Mouse (Mus musculus) bone marrow, adult 2 months (tissue): ENCODE data around the gene 2210418O10Rik.
"Not testable (repeated sequence)": the region's sequence is repeated elsewhere in the genome, so short reads cannot be mapped to it uniquely, and the experiment has no call there.

Source experiments
- CTCF ChIP-seq: fragments of 200-500 bp; IDR thresholded peaks from 2 replicates; pipeline ENCODE4 v1.5.1; 2011; ENCODE audit warnings: low read length, control low read depth; ENCODE audit not compliant: control insufficient read depth, insufficient read depth
- POLR2A ChIP-seq: fragments of 200-500 bp; IDR thresholded peaks from 2 replicates; pipeline ENCODE4 v1.6.1; 2011; ENCODE audit warnings: low read depth, mild to moderate bottlenecking, control low read depth, low read length, borderline replicate concordance; ENCODE audit not compliant: control insufficient read depth

- TF ChIP-seq CTCF, POLR2A: not testable (repeated sequence)
These were observed at the start of gene 2210418O10Rik for GRCm38 (mm10) chr2:176226269-176226668.
